Mouse (Mus musculus) intestine, postnatal 0 days (tissue): ENCODE results near the gene Snx29. TPM values are rescaled to one million over a fixed set of nuclear protein-coding genes. Genes with fewer than 3 reads are reported as not detected.

Experiments used
- ATAC-seq: fragments of 200-750 bp; cut with Nextera tagmentation; 2 replicates; pipeline ENCODE4 v1.8.0; 2017; ENCODE audit warnings: mild to moderate bottlenecking, moderate TSS enrichment, moderate library complexity
- H3K27ac ChIP-seq: fragments of 300-500 bp; sonication (generic); 2 replicates; pipeline ENCODE4 v1.5.1; 2014; ENCODE audit warnings: mild to moderate bottlenecking, low read depth, low read length, moderate library complexity
- H3K27me3 ChIP-seq: fragments of 300-500 bp; sonication (generic); replicated peaks from 2 replicates; pipeline ENCODE4 v1.6.1; 2014; ENCODE audit warnings: low read length, mixed read lengths; ENCODE audit not compliant: control insufficient read depth, insufficient read depth
- H3K36me3 ChIP-seq: fragments of 300-500 bp; sonication (generic); 2 replicates; pipeline ENCODE4 v1.6.1; 2014; ENCODE audit warnings: mild to moderate bottlenecking, moderate library complexity; ENCODE audit not compliant: control insufficient read depth, insufficient read depth
- H3K4me1 ChIP-seq: fragments of 300-500 bp; sonication (generic); replicated peaks from 2 replicates; pipeline ENCODE4 v1.6.1; 2014; ENCODE audit warnings: antibody characterized with exemption, low read length, mixed read lengths; ENCODE audit not compliant: control insufficient read depth, insufficient read depth
- H3K4me2 ChIP-seq: fragments of 300-500 bp; sonication (generic); replicated peaks from 2 replicates; pipeline ENCODE4 v1.6.1; 2014; ENCODE audit warnings: low read depth, mild to moderate bottlenecking, moderate library complexity
- H3K4me3 ChIP-seq: fragments of 300-500 bp; sonication (generic); 2 replicates; pipeline ENCODE4 v1.5.1; 2014; ENCODE audit warnings: low read depth, low read length
- H3K9ac ChIP-seq: fragments of 300-500 bp; sonication (generic); 2 replicates; pipeline ENCODE4 v1.6.1; 2014; ENCODE audit warnings: mild to moderate bottlenecking, low read depth, low read length
- H3K9me3 ChIP-seq: fragments of 300-500 bp; sonication (generic); 2 replicates; pipeline ENCODE4 v1.6.1; 2016; ENCODE audit warnings: mixed run types; ENCODE audit not compliant: control insufficient read depth
- CTCF ChIP-seq: sonication (generic); IDR thresholded peaks from 2 replicates; pipeline ENCODE4 v1.5.1; 2016; ENCODE audit warnings: low read depth, mild to moderate bottlenecking, control low read depth, antibody characterized with exemption, moderate library complexity
- WGBS: fragments of 180-500 bp; shearing (Covaris S2); extraction: QIAGEN DNeasy Blood & Tissue Kit; methylation state at CpG from one replicate; pipeline ENCODE4 v1.1.7; 2014; 5-methylcytosine and 5-hydroxymethylcytosine counted together
- polyA plus RNA-seq: library from polyadenylated mRNA; unstranded; fragments of >200 nt; fragmentation: Nextera tagmentation; extraction: Ambion mirVana; gene quantifications from 2 replicates; pipeline ENCODE4 v1.2.1, GENCODE M21; 2015

The Snx29 gene
- polyA plus RNA-seq, 1 experiment from 2014 or later, result 1.9 TPM

GRCm38 (mm10) chr16:11738341-11738740, 415.6 kb downstream of the Snx29 start:
- H3K27ac ChIP-seq, result no peak overlapping the region
- WGBS, result 47% methylated on average over 7 of the region's 7 CpGs
- no peak overlapping the region for H3K4me2 ChIP-seq
- H3K27me3 ChIP-seq, result no peaks in the 10 kb centered on the region
- no peaks in the 10 kb centered on the region for H3K9me3 ChIP-seq
- H3K4me3 ChIP-seq, result no peak overlapping the region
- ATAC-seq, result no peak
- no peak overlapping the region for H3K9ac ChIP-seq
- H3K4me1 ChIP-seq, result no peaks in the 10 kb centered on the region
- TF ChIP-seq CTCF, result no peak
- H3K36me3 ChIP-seq, result no peaks in the 10 kb centered on the region

GRCm38 (mm10) chr16:11741951-11742350, 419.2 kb downstream of the Snx29 start:
- Histone ChIP-seq H3K27me3 (no peaks in the 10 kb centered on the region), H3K4me3 (no peak overlapping the region), H3K36me3 (no peaks in the 10 kb centered on the region), H3K27ac (no peak overlapping the region), H3K4me2 (no peak overlapping the region), H3K9ac (no peak overlapping the region), H3K4me1 (no peaks in the 10 kb centered on the region), H3K9me3 (no peaks in the 10 kb centered on the region)
- WGBS, result 75% methylated on average over 5 of the region's 5 CpGs
- no peak for TF ChIP-seq CTCF
- no peak for ATAC-seq

- H3K27me3 ChIP-seq, result no peaks in the 10 kb centered on the region
- no peak overlapping the region for H3K4me2 ChIP-seq
- H3K27ac ChIP-seq, result no peak overlapping the region
- H3K9ac ChIP-seq, result no peak overlapping the region
- no peaks in the 10 kb centered on the region for H3K9me3 ChIP-seq
- ATAC-seq, result no peak
- WGBS, result 76% methylated on average over 7 of the region's 7 CpGs
- no peaks in the 10 kb centered on the region for H3K4me1 ChIP-seq
- H3K36me3 ChIP-seq, result no peaks in the 10 kb centered on the region
- H3K4me3 ChIP-seq, result no peak overlapping the region
- TF ChIP-seq CTCF, result no peak
Observed at GRCm38 (mm10) chr16:11742351-11742750, 419.6 kb downstream of the Snx29 start.

GRCm38 (mm10) chr16:11743013-11743412, 420.3 kb downstream of the Snx29 start:
- H3K4me3 ChIP-seq, result no peak overlapping the region
- H3K4me1 ChIP-seq, result no peaks in the 10 kb centered on the region
- H3K4me2 ChIP-seq, result no peak overlapping the region
- H3K27me3 ChIP-seq, result no peaks in the 10 kb centered on the region
- H3K36me3 ChIP-seq, result no peaks in the 10 kb centered on the region
- ATAC-seq, result no peak
- WGBS, result 65% methylated on average over 3 of the region's 3 CpGs
- no peak for TF ChIP-seq CTCF
- H3K9me3 ChIP-seq, result no peaks in the 10 kb centered on the region
- H3K9ac ChIP-seq, result no peak overlapping the region
- no peak overlapping the region for H3K27ac ChIP-seq

GRCm38 (mm10) chr16:11743724-11744123, 421.0 kb downstream of the Snx29 start:
- no peak overlapping the region for H3K4me2 ChIP-seq
- no peaks in the 10 kb centered on the region for H3K4me1 ChIP-seq
- 63% methylated on average over 4 of the region's 4 CpGs for WGBS
- TF ChIP-seq CTCF, result no peak
- H3K27ac ChIP-seq, result no peak overlapping the region
- H3K4me3 ChIP-seq, result no peak overlapping the region
- H3K9me3 ChIP-seq, result no peaks in the 10 kb centered on the region
- H3K36me3 ChIP-seq, result no peaks in the 10 kb centered on the region
- H3K9ac ChIP-seq, result no peak overlapping the region
- no peaks in the 10 kb centered on the region for H3K27me3 ChIP-seq
- ATAC-seq, result no peak

- no peaks in the 10 kb centered on the region for H3K27me3 ChIP-seq
- no peak overlapping the region for H3K9ac ChIP-seq
- no peaks in the 10 kb centered on the region for H3K36me3 ChIP-seq
- 84% methylated on average over 2 of the region's 2 CpGs for WGBS
- H3K27ac ChIP-seq, result no peak overlapping the region
- H3K9me3 ChIP-seq, result no peaks in the 10 kb centered on the region
- no peak for TF ChIP-seq CTCF
- no peak overlapping the region for H3K4me2 ChIP-seq
- ATAC-seq, result no peak
- H3K4me3 ChIP-seq, result no peak overlapping the region
- no peaks in the 10 kb centered on the region for H3K4me1 ChIP-seq
Observed at GRCm38 (mm10) chr16:11746036-11746435, 423.3 kb downstream of the Snx29 start.

- WGBS, result 94% methylated on average over 5 of the region's 5 CpGs
- Histone ChIP-seq H3K4me3 (no peak overlapping the region), H3K27me3 (no peaks in the 10 kb centered on the region), H3K27ac (no peak overlapping the region), H3K4me2 (no peak overlapping the region), H3K4me1 (no peaks in the 10 kb centered on the region), H3K36me3 (no peaks in the 10 kb centered on the region), H3K9me3 (no peaks in the 10 kb centered on the region), H3K9ac (no peak overlapping the region)
- no peak for ATAC-seq
- no peak for TF ChIP-seq CTCF
Observed at GRCm38 (mm10) chr16:11747867-11748266, 425.2 kb downstream of the Snx29 start.
